Mouse (Mus musculus) neutrophil, adult 5-6 weeks (primary cell): ENCODE data around the gene Pitx3. TPM values are rescaled to one million over a fixed set of nuclear protein-coding genes. Genes with fewer than 3 reads are reported as not detected.
"Not testable (repeated sequence)": the region's sequence is repeated elsewhere in the genome, so short reads cannot be mapped to it uniquely, and the experiment has no call there.

Experiments
- ATAC-seq: fragments of 151-379, 151-347 bp; 2 replicates; pipeline ENCODE4 v1.8.0; 2017; ENCODE audit warnings: mild to moderate bottlenecking, moderate TSS enrichment; ENCODE audit not compliant: insufficient number of reproducible peaks, poor library complexity, low FRiP score, severe bottlenecking; ENCODE audit errors: extremely low read depth
- total RNA-seq: library from RNA; stranded (forward); fragments of 200-1000 nt; gene quantifications from 2 replicates; pipeline ENCODE4 v1.2.3, GENCODE M21; 2017

Gene Pitx3
- not detected in 2 replicates for total RNA-seq

GRCm38 (mm10) chr19:46147511-46148371 is at the start of gene Pitx3:
Gene Pitx3 (minus strand): TSS chr19:46148326.
- ATAC-seq, result no peak

- ATAC-seq, result no peak
These were observed 39.1 kb upstream of the Pitx3 start for GRCm38 (mm10) chr19:46187203-46187602.

GRCm38 (mm10) chr19:46186611-46187010 is 38.5 kb upstream of the Pitx3 start:
- no peak for ATAC-seq

- no peak for ATAC-seq
These were observed 34.1 kb upstream of the Pitx3 start for GRCm38 (mm10) chr19:46182241-46182640.

- ATAC-seq, result no peak
These were observed 32.1 kb upstream of the Pitx3 start for GRCm38 (mm10) chr19:46180274-46180673.

GRCm38 (mm10) chr19:46177046-46177445 is 28.9 kb upstream of the Pitx3 start:
- no peak for ATAC-seq

GRCm38 (mm10) chr19:46175173-46175572 is 27.0 kb upstream of the Pitx3 start:
- ATAC-seq, result no peak

- ATAC-seq, result no peak
These were observed 24.4 kb upstream of the Pitx3 start for GRCm38 (mm10) chr19:46172541-46172940.

GRCm38 (mm10) chr19:46169913-46170312 is 21.8 kb upstream of the Pitx3 start:
- ATAC-seq, result no peak

GRCm38 (mm10) chr19:46169396-46169795 is 21.3 kb upstream of the Pitx3 start:
- no peak for ATAC-seq

- not testable (repeated sequence) for ATAC-seq
These were observed 19.0 kb upstream of the Pitx3 start for GRCm38 (mm10) chr19:46167169-46167568.

GRCm38 (mm10) chr19:46165950-46166349 is 17.8 kb upstream of the Pitx3 start:
- ATAC-seq, result no peak

GRCm38 (mm10) chr19:46152127-46152803 is 4.1 kb upstream of the Pitx3 start, which contains the start of gene Gbf1:
Gene Gbf1 (plus strand): TSS chr19:46152509.
- peak; percentile 95 for ATAC-seq

- no peak for ATAC-seq
These were observed 965 bp upstream of the Pitx3 start for GRCm38 (mm10) chr19:46149091-46149490.

- no peak for ATAC-seq
These were observed 240 bp upstream of the Pitx3 start for GRCm38 (mm10) chr19:46148372-46148760.

GRCm38 (mm10) chr19:46141091-46141490 is 7.0 kb downstream of the Pitx3 start:
- no peak for ATAC-seq

GRCm38 (mm10) chr19:46140324-46140723 is 7.8 kb downstream of the Pitx3 start:
- no peak for ATAC-seq

GRCm38 (mm10) chr19:46136639-46137580 is 11.2 kb downstream of the Pitx3 start:
- peak; percentile 61 for ATAC-seq
